Mouse (Mus musculus) fibroblast of lung, adult 2 months (primary cell): ENCODE measurements around the gene Gramd1b.

Source experiments
- DNase-seq: peaks from one replicate; pipeline ENCODE4 v3.0.0-alpha.2; 2011; ENCODE audit warnings: low read depth

The Gramd1b gene

DNA sequence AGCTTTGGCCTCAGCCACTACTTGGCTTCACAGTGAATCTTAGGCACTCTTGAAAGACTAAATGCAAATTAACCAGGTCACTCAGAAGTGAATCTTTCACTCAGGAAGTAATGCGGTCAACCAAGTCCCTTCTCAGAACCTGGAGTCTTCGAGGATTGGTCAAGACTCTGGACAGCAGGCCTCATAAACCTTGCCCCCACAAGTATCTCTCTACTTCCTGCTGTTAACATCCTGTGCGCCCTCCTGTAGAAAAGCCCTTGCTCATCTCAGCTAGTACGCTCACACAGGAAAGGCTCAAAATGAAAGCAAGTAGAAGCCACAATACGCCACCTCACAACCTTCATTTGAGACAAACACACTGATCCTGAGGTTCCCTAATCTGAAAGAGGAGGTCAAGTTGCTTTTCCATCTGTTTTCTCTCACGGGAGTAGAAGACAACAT, 107.7 kb downstream of the Gramd1b start:
- no peak for DNase-seq

DNA sequence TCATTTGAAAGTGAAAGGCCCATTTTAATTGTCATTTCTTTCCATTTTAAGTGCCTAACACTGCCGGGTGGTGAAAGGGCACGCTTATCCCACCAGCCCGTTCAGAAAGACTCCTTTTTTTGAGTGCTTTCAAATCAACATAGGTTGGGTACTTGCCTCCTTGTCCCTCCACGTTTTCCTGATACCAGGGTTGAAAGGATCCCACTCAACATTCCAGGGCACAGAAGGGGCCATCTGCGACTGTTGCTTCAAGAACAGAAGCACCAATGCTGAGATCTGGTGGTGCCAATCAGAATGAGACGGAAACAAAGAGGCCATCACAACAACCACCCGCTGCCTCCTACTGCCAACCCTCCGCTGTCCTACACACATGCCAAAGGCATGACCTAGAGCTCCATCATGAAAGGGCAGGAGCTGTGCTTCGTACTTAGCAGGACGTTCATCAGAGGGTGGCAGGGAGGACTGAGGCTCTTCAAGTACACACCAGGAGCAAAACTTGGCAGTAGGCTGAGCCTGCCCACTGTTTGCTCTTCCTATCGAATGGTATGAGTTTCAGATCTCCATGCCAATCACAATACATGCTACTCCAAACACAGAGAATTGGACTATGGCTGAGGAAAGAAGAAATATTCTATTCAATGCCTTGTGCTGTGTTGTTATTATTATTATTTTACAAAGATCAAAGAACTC, 108.7 kb downstream of the Gramd1b start:
- no peak for DNase-seq

DNA sequence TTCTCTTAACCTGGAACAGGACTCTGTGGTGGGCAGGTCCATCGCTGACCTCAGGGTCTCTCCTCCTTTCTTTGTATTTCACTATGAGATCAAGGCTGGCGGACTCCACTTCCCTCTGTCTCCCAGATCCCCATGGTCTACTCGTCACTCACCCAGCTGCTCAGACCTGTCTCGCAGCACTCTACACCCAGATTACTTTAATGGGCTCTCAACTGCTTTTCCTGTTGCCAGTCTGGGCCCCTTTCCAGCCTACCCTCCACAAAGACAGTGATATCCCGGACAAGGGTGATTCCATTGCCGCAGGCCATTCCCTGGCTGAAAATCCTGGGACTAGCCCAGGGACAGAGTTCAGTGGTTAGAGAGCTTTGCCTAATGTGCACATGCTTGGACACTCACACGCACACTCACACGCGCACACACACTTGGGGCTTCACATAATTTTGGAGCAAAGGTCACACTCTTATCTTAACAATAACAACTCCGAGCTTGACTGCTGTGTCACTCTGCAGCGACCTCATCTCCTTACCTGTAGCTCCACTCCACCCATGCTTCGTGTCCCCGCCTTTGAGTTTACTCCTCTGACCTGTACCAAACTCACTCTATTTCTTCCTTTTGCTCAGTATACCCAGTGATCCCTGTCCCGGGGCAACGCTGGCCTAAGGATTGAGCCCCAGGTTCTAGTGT, 110.4 kb downstream of the Gramd1b start:
- DNase-seq = no peak

DNA sequence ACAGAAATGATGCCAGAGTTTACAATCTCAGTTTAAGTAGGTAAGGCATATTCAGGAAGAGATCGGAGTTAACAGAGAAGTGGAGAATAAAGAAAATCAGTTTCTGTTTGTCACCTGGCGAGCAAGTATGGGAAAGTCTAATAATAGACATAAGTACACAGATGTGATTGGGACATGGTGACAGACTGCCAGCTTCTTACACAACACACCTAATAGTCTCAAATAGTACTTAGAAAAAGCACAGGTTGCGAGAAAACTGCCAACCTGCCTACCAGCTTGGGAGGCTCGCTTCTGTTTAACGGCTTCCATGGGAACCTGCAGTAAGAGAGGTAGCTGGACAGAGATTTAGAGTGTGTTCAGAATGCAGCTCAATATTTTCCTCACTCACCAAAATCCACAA, 112.4 kb downstream of the Gramd1b start:
- no peak for DNase-seq

DNA sequence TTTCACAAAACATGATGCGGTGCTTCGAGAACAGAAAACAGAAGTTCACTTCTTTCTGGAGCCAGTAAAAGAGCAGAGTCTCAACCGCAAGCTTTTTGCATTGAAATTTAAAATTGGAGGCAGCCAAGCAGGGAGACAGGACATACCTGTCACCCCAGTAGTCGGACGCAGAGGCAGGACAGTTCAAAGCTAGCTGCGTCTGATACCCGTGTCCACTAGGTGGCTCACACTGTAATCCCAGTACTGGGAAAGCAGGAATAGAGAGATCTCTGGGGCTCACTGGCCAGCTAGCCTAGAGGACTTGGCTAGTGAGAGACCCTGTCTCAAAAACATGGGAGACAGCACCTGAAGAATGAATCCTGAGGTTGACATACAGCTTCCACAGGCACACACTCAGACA, 115.0 kb downstream of the Gramd1b start:
- DNase-seq = no peak

DNA sequence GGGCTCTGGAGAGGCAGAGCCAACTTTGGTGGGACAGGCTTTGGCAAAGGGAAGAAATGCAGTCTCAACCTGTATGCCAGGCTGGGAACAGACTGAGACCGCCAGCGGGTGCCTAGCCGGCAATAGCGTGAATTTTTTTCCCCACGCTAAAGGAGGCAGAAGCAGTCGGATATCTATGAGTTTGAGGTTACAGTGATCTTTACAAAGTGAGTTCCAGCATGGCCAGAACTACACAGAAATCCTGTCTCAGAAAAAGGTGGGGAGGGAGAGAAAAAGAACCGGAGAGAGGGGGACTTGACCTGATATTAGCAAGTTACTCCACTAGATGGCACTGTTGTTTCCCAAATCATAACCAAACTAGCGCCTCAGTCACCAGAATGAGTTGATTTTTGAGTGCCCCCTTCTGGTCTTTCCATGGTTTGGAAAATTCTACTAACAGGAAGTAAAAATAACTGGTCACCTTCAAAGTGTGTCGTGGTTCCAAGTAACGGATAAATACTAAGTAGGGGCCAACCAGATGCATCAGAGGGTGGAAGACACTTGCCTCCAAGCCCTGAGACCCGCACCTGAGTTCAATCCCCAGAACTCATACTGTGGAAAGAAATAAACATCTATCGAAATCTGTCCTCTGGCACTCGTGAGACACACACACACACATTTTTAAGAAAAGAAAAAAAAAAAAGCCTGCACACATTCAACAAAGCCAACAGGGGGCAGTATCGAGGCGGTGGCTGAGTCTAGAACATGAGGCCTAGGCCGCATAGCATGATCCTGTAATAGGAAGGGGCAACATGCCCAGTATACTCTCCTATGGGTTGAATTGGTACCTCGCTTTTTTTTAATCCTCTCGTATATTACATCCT, 116.0 kb downstream of the Gramd1b start:
- peak; percentile 75 for DNase-seq

DNA sequence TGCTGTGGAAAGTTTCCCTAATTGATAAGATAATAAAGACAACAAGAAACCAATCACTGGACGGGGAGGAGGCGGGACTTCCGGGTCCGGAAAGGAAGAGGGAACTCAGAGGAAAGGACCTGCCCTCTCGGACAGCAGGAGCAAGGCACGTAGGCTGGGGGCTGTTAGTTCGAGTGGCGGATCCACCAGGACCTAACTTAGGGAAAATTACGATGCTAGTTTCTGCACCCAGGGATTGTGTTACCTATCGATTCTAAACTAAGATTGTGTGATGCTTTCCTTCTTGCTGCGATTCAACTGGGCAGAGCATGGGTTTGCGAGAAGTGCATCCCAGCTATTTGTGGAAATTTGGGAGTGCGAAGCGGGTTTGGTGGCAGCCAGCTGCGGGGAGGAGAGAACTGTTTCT, 116.7 kb downstream of the Gramd1b start:
- peak; percentile 56 for DNase-seq

DNA sequence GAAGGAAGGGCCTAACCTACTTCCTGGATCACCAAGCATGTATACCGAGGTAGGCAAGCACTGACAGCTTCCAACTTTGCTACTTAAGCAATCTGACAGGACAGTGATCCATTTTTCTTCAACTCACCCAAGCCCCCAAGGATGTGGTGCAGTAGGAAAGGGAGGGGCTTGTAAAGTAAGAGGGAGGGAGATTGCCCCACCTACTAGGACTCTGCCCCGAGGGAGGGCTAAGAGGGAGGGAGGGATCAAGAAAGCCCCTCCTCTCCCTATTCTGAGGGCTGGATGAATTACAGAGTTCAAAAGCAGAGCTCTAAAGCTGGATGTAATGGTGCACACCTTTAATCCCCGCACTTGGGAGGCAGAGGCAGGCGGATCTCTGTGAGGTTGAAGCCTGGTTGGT, 117.6 kb downstream of the Gramd1b start:
- no peak for DNase-seq

DNA sequence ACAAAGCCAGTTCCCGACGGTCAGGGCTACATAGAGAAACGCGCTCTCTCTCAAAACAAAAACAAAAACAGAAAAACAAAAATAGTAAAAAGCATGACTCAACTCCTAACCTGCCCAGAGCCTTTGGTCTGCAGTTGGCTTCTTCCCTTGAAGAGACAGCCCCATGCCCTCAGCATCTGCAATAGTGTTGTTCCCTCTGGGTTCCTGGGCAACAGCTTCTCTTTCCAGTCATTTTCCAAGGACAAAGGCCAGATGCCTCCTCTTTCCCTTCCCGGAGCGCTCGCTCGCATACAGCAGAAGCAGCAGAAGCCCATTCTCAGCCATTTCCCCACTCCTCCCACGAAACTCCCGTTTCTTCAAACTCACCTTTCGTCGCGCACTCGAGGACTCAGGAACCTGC, 118.3 kb downstream of the Gramd1b start:
- DNase-seq = no peak

DNA sequence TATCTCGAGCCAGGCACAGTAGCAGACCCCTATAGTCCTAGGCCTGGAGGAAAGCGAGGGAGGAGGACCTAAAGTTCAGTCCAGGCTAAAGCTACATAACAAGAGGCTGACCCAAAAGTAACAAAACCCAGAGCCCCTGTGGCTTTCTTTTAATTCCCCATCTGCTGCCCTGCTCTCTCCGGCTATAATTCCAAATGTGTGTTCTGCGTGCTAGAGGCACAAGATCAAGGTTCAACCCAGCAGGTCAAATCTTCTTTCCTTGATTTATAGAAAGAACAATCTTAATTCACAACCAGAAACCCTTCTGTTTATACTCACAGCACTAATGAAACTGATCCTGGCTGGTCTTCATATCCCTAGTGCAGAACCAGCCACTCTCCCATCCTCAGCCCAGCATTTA, 118.9 kb downstream of the Gramd1b start:
- no peak for DNase-seq

DNA sequence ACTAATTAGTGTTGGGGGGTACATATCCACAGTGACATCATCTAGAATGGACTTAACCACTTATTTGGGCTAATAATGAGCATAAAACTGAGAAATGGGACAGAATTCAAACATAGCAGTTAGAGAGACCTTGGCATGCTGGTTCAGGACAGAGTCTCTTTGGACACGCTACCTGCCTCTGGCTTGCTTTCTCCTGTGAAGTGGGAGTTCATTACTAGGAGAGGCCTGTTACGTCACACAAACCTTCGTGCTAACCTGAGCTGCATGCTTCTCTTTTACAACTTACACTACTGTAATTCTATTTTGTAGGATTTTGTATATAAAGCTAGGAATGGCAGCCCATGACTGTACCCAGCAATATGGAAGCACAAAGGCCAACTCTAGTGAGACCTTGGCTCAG, 120.3 kb downstream of the Gramd1b start:
- DNase-seq = no peak

DNA sequence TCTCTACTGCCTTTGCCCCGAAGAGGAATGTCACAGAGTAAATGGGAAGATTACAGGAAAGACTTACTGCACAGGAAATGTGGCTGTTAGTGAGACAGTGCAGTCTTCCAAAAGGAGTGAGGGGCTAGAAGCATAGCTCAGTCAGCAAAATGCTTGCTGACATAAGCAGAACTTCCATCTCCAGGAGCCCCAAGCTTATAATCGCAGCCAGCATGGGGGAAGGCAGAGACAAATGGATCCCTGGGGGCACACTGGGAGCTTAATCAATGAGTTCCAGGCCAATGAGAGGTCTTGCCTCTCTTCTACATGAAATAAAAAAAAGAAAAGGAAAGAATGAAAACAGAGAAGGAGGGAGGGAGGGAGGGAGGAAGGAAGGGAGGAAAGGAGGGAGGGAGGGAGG, 122.1 kb downstream of the Gramd1b start:
- no peak for DNase-seq

DNA sequence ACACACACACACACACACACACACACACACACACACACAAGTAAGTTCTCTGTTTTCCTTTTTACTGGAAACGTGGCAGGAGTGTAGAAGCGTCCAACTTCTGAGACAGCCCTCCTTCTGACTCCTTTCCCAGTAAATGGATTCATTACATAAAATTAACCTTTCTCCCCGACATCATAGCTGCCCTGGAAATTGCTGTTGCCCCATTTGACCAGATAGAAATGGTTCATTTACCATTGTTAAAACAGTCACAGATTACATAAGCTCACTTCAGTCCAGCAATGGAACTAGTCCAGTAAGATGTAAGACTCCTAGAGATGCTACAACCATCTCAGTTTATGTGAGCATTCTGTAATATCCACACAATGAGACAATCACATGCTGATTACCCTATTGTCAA, 122.8 kb downstream of the Gramd1b start:
- no peak for DNase-seq

DNA sequence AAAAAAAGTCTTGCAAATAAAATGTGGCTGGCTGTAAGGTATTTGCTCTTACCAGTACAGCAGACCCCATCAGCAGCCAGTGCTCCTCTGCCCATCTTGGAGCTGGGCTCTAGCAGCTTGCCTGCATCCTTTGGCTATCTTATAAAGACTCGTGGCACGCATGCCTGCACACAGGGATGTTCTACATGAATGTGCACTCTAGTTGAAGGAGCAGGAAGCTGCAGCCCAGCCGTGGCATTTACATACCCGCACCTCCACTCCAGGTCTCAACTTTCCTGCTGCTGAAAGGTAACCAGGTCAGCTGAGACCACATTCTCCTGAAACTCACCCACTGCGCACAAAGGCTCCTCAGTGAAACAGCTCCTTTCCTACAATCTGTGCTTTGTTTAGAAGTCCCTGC, 123.3 kb downstream of the Gramd1b start:
- DNase-seq = no peak

DNA sequence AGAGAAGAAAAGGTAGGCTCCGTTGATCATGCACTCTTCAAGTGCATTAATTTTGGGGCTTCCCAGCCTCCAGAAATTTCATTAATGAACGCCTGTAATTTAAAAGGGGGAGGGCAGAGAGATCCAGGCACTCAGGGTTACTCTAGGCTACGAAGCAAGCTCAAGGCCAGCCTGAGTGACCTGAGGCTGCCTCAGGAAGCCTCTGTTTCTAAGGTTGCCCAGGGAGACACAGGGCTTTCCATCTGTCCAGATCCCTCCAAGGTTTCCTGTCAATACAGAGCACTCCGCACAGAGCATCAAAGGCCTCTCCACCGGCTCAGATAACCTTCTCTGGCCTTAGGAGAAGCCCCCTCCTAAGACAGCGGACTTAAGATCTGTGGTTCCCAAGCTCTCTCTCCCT, 125.4 kb downstream of the Gramd1b start:
- no peak for DNase-seq

DNA sequence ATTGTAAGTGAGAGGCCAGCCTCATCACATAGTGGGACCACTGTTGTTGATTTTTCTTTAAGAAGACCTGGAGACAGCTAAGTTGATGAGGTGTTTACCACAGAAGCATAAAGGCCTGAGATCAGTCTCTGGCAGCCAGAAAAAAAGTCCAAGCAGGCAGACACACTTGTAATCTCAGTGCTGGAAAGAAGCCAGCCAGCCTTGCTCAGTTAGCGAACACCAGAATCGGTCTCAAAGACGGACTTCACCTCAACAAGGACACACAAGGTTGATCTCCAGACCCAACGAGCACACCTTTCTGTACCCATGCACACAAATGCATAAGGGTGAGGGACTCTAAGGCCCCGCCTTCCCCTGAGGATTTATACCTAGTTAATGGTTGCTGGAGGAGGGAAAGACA, 125.9 kb downstream of the Gramd1b start:
- DNase-seq = no peak

DNA sequence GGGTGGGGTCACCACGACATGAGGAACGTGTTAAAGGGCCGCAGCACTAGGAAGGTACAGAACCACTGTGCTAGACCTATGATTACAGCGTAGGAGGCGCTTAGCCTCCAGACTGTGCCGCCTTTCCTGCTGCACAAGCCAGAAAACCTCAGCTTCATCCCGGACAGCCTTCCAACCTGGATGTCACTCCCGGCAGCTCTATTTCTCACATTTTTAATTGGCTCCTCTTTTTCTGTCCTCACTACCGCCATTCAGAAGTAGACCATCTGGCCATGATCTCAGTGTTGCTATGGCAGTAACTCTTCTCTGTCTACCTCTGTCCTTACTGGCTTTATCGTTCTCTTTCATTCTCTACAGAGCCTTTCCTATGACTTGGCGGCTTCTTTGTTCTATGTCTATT, 126.5 kb downstream of the Gramd1b start:
- no peak for DNase-seq

DNA sequence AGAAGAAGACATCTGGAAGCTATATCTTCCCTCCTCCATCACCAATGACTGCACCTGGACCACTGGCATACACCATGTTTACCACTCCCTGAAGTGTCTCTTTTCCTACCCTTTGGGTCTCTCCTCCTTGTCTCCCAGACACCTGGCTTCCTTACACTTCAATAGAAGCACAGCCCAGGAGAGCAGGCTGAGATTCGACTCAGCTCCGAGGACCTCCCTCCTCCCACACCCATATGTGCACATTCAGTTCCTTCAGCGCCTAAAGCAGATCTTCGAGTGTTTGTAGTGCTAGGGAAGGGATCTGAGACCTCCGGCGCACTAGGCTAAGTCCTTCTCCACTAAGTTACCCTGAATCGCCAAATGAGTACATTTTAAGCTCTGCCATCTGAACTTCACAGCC, 127.4 kb downstream of the Gramd1b start:
- DNase-seq = no peak

DNA sequence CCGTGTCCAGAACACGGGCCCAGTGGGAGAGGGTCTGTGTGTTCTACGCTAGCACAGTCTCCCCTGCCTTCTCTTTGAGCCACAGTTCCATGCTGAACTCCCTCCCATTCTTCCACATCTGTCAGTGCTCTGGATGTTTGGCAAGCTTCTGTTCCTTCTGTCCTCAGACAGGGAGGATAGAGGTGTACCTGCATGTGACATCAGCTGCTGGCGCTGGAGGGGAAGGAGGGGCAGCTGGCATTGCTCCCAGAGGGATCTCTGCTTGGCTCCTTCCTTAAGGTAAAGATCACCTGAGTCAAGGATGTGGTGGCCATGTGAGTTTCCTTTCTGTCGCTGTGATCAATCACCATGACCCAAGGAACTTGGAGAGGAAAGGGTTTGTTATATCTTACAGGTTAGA, 129.4 kb downstream of the Gramd1b start:
- DNase-seq = no peak

DNA sequence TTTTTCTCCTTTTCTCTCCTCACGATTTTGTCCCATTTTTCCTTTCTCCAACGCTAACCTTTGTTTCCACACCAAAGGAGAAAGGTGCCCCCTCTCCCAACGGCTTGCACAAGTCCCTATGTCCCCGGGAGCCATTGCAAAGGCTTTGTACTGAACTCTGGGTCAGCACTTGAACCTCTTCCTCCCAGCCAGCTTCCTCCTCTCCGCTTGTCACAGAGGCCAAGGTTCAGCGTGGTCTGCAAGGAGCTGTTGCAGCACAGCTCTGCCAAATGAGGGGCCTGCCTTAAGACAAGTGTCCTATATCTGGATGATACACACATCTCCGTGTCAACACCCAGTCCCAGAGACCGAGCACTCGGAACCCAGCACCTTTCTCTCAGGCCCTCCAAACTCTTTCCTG, 130.3 kb downstream of the Gramd1b start:
- no peak for DNase-seq

DNA sequence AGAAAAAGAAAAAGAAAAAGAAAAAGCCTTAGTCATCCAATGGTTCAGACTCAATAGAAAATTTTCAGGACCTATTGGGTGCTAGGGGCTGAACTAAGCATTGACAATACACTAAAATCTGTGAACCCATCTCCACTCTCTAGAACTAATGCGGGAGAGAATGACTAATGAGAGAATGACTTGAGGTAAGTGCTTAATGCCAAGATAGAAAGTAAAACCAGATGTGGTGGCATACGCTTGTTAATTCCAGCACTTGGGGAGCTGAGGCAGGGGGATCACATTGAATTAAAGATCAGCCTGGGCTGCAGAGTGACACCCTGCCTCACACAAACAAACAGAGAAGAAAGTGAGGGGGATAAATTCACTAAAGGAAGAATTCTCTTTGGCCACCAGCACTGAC, 131.0 kb downstream of the Gramd1b start:
- no peak for DNase-seq

DNA sequence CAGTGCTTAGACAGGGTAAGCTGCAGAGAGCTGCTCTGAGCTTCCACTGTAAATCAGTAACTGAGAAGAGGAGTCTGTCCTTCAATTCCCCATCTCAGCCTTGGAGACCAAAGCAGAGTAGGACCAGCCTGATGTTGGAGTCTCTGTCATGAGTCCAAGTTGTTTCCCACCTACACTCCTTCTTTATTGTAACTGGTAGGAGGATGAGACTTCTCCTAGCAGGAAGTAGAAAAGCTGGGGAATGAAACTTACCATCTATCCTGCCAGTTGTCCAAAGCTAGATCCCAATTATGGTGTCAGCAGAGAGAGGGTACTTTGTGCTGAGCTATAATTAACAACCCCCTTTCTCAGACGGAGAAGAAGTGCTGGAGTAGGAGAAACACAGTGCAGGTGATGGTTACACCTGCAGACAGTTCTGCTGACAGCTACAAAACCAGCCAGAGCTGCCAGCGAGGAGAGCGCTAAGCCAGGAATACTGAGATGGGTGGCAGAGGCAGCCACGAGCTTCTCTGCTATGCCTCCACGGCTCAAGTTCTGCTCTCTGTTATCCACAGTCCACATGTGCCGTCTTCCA, 131.7 kb downstream of the Gramd1b start:
- DNase-seq = no peak
